Mouse (Mus musculus): Measurements from ENCODE around the gene Wdtc1. TPM values are rescaled to one million over a fixed set of nuclear protein-coding genes. Genes with fewer than 3 reads are reported as not detected.

The Wdtc1 gene
- polyA plus RNA-seq, 1 experiment from 2014 or later: 14.0 TPM

DNA sequence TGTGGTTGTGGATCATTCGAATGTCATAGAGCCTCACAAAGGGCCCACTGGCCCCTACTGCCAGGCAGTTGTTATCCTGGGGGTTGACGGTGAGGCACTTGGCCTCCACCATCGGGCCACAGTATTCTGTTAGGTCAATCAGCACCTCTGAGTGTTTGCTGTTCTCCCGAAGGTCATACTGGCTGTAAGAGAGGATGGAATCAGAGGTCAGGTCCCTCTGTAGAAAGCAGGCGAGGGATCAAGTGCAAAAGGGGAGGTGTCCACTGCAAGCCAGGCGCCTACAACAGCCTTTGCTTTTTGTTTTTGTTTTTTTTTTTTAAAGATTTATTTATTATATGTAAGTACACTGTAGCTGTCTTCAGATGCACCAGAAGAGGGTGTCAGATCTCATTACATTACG is 47.5 kb downstream of the Wdtc1 start:
- H3K27me3 ChIP-seq: no peaks in the 10 kb centered on the region
- no peaks in the 10 kb centered on the region for H3K9me3 ChIP-seq (replicated peaks)
- peaks cover 41% of the 10 kb centered on the region for H3K36me3 ChIP-seq (ENCODE audit: poor library complexity, severe bottlenecking)
- H3K27ac ChIP-seq: no peak overlapping the region
- no peak overlapping the region for H3K4me3 ChIP-seq
- no peak for ATAC-seq
- no peaks in the 10 kb centered on the region for H3K4me1 ChIP-seq
- 91% methylated on average over 7 of the region's 7 CpGs for WGBS
- H3K4me2 ChIP-seq: no peak overlapping the region
- no peak overlapping the region for H3K9ac ChIP-seq

DNA sequence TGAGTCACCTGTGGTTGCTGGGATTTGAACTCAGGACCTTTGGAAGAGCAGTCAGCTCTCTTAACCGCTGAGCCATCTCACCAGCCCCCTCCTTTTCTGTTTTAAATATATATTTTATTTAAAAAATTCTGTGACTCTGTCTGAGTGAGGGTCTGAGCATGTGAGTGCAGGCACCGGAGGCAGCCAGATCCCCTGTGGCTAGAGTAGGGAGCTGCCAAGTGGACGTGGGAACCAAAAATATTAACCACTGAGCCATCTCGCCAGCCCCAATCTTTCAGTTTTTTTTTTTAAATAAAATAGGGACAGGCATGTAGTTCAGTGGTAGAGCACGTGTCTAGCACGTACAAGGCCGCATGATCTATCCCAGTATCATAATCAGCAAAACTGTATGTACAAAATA is 48.5 kb downstream of the Wdtc1 start:
- Histone ChIP-seq H3K9me3 (replicated peaks) (no peaks in the 10 kb centered on the region), H3K27ac (no peak overlapping the region), H3K4me2 (no peak overlapping the region), H3K4me3 (no peak overlapping the region), H3K9ac (no peak overlapping the region), H3K4me1 (peaks cover 8% of the 10 kb centered on the region; the same call in 1 of the 2 replicates), H3K27me3 (no peaks in the 10 kb centered on the region), H3K36me3 (ENCODE audit: poor library complexity, severe bottlenecking) (peaks cover 50% of the 10 kb centered on the region)
- ATAC-seq: no peak
- WGBS: 93% methylated on average over 7 of the region's 7 CpGs

DNA sequence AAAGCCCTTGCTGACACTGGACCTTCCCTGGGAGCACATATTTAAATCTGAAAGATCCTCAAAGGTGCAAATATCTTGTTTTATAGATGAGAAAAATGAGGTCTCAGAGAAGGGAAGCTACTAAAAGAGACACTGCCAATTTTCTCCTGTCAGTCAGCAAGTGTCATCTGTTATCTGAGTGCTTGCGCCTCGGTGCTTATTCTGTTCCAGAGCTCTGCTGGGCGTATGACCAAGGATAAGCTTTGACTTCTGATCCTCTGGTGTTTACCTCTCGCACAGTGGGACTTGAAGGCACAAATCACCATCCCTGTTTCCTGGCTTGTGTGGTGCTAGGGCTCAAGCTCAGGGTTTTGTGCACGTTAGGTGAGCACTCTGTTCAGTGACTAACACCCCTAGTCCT is 50.6 kb downstream of the Wdtc1 start:
- Histone ChIP-seq H3K36me3 (ENCODE audit: poor library complexity, severe bottlenecking) (peaks cover 52% of the 10 kb centered on the region), H3K27ac (peak overlapping the region; percentile 19; the same call in 1 of the 2 replicates), H3K4me3 (no peak overlapping the region), H3K9me3 (replicated peaks) (no peaks in the 10 kb centered on the region), H3K4me1 (peaks cover 29% of the 10 kb centered on the region), H3K27me3 (no peaks in the 10 kb centered on the region), H3K4me2 (no peak overlapping the region), H3K9ac (no peak overlapping the region)
- no peak for ATAC-seq
- 82% methylated on average over 5 of the region's 5 CpGs for WGBS

DNA sequence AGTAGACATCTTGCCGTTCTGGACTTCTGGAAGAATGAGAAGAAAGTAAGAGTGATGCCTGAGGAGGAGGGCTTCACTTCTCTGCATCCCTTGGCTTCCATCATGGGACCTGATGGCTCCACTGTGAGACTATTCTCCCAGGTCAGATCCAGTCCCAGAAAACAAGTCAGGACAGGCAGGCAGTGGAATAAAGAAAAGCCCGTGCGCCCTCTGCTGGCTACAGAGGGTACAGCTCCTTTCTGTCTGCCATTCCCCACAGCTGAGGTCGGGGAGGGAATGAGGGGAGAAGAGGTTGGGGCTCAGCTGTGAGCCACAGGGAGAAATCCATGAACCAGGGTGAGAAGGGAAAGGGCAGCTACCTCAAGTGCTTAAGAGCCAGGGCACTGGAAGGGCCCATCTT is 51.5 kb downstream of the Wdtc1 start:
- Histone ChIP-seq H3K9me3 (replicated peaks) (no peaks in the 10 kb centered on the region), H3K9ac (no peak overlapping the region), H3K36me3 (ENCODE audit: poor library complexity, severe bottlenecking) (peaks cover 58% of the 10 kb centered on the region), H3K27ac (no peak overlapping the region), H3K4me1 (peaks cover 33% of the 10 kb centered on the region), H3K4me3 (no peak overlapping the region), H3K4me2 (no peak overlapping the region), H3K27me3 (no peaks in the 10 kb centered on the region)
- WGBS: 24% methylated on average over 4 of the region's 4 CpGs
- ATAC-seq: no peak; the same call in 1 of the 2 replicates

DNA sequence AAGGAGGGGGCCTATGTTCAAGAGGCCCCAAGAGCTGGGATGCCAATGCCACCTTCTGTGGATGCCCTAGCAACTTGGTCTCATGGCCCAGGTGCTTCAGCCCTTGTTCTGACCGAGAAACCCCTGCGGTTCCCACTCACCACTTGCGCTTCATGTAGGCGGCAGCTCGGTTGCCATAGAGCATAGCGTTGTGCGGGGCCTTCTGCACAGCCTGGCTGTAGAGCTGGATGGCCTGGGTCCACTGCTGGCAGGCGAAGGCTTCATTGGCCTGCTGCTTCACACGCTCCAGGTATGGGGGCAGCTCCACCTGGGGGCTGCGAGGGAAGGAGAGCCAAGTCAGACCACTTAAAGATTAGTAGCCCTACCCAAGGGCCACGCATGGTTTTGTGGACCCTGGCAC is 52.9 kb downstream of the Wdtc1 start:
- no peaks in the 10 kb centered on the region for H3K27me3 ChIP-seq
- peaks cover 72% of the 10 kb centered on the region for H3K36me3 ChIP-seq (ENCODE audit: poor library complexity, severe bottlenecking)
- no peak for ATAC-seq
- no peak overlapping the region for H3K4me2 ChIP-seq
- no peak overlapping the region for H3K9ac ChIP-seq
- no peak overlapping the region for H3K4me3 ChIP-seq
- 92% methylated on average over 11 of the region's 11 CpGs for WGBS
- no peaks in the 10 kb centered on the region for H3K9me3 ChIP-seq (replicated peaks)
- H3K27ac ChIP-seq: peak overlapping the region; percentile 87
- H3K4me1 ChIP-seq: peaks cover 33% of the 10 kb centered on the region

DNA sequence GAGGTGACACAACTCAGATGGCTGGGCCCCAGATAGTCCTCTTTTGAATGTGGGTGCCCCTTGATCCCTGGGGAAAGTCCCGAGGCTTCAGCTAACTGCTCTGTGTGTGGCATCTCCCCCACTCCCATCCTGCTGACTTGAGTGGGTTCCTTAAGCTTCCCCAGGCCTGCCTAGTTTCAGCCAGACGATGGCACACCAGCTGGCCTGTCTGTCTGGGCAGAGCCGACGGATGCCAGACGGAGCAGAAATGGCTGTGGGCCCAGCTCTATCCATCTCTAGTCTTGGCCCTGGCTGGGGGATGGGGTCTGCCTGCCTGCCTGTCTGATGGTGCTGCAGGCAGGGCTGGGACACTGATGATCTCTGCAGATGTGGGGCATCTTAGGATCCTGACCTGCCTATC is 53.6 kb downstream of the Wdtc1 start:
- Histone ChIP-seq H3K27ac (peak overlapping the region; percentile 87), H3K36me3 (ENCODE audit: poor library complexity, severe bottlenecking) (peaks cover 74% of the 10 kb centered on the region), H3K9me3 (replicated peaks) (no peaks in the 10 kb centered on the region), H3K4me3 (no peak overlapping the region), H3K4me2 (no peak overlapping the region), H3K4me1 (peaks cover 33% of the 10 kb centered on the region), H3K9ac (no peak overlapping the region), H3K27me3 (no peaks in the 10 kb centered on the region)
- peak; percentile 55; the same call in 1 of the 2 replicates for ATAC-seq
- WGBS: 64% methylated on average over 5 of the region's 5 CpGs

DNA sequence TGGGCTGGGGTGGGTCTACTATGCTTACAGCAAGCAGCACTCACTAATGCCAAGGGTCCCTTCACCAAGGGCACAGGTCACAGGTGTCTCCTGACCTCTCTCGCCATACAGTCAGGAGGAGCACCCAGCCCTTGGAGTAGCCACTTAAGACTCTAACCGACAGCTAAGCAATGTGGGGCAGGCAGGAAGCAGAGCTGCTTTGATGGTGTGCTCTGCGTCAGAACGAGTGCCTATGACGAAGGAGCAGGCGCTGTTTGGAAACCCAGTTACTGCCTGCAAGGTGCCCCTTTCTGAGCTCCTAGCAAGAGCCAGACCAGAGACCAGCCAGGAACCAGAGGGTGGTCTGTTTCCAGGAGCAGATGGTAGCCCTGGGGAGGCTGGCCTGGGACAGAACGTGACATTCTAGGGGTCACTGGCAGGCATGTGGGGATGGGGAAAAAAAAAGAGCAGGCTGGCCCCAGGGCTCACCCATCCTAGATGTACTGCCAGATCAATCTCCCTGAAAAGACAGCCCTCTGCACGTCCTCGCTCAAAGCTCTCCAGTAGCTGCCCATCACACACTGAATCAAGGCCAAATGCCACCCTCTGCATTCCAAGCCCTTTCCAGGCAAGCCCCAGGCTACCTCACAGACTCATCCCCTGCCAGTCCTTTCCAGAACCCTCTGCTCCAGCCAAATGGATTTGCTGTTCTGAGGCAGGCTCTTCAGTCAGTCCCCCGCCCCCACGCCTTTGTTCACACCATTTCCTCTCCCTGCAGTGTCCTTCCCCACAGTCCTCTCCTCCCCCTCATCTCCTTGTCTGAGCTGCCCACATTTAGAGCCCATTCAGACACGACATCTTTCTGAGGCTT is 54.5 kb downstream of the Wdtc1 start:
- ATAC-seq: peak; percentile 5; the same call in 1 of the 2 replicates
- Histone ChIP-seq H3K9ac (peak overlapping the region; percentile 40; the same call in 1 of the 2 replicates), H3K4me3 (no peak overlapping the region), H3K9me3 (replicated peaks) (no peaks in the 10 kb centered on the region), H3K4me2 (no peak overlapping the region), H3K36me3 (ENCODE audit: poor library complexity, severe bottlenecking) (peaks cover 81% of the 10 kb centered on the region), H3K27ac (peak overlapping the region; percentile 87), H3K4me1 (peaks cover 39% of the 10 kb centered on the region), H3K27me3 (no peaks in the 10 kb centered on the region)
- 39% methylated on average over 12 of the region's 12 CpGs for WGBS

DNA sequence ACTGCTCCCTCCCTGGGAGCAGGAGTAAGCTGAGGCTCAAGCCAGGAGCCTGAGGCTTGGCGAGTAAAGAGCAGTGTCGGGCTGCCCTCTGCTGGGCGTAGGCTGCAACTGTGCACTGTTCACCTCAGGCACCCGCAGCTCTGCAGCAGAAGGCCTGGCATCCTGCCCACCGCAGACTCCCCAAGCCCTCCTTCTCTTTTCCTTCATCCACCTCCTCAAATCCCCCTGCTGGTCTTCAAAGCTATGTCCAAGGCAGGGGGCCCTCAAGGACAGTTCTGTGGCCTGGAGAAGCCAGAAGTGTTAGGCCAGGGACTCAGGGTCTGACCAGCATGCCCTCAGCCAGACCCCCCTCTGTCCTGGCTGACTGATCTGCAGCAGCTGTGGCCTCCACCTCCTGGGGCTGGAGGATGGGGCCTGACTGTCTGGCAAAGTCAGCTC is 55.5 kb downstream of the Wdtc1 start:
- Histone ChIP-seq H3K9me3 (replicated peaks) (no peaks in the 10 kb centered on the region), H3K27me3 (no peaks in the 10 kb centered on the region), H3K4me3 (no peak overlapping the region), H3K27ac (peak overlapping the region; percentile 87), H3K9ac (peak overlapping the region; percentile 48), H3K4me2 (no peak overlapping the region), H3K4me1 (peaks cover 48% of the 10 kb centered on the region), H3K36me3 (ENCODE audit: poor library complexity, severe bottlenecking) (peaks cover 80% of the 10 kb centered on the region)
- WGBS: 2% methylated on average over 5 of the region's 5 CpGs
- peak; percentile 84 for ATAC-seq

DNA sequence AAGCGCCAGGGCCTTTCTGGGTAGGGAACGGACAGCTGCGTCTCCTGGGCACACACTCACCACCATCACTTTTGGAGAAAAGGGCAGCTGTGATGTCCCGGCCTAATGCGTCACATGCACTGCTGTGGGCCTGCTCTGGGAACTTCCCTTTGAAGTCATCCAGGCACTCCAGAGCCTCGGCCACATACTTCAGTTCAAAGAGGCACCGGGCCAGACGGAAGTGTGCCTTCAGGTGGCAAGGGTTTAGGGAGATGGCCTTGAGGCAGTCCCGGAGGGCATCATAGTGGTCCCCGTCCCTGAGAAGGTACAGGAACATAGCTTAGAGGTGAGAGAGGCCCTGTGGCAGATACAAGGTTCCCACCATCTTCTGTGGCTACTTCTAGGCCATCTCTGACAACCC is 55.9 kb downstream of the Wdtc1 start:
- no peaks in the 10 kb centered on the region for H3K27me3 ChIP-seq
- no peak overlapping the region for H3K27ac ChIP-seq
- peaks cover 76% of the 10 kb centered on the region for H3K36me3 ChIP-seq (ENCODE audit: poor library complexity, severe bottlenecking)
- H3K4me3 ChIP-seq: no peak overlapping the region
- 75% methylated on average over 10 of the region's 10 CpGs for WGBS
- peaks cover 52% of the 10 kb centered on the region for H3K4me1 ChIP-seq
- 0 out of 2 replicates have a peak, but pooled peaks have one; percentile 3 for ATAC-seq
- 0 out of 2 replicates have a peak overlapping the region, but pooled peaks have one; percentile 22 for H3K9ac ChIP-seq
- H3K4me2 ChIP-seq: no peak overlapping the region
- H3K9me3 ChIP-seq (replicated peaks): no peaks in the 10 kb centered on the region

DNA sequence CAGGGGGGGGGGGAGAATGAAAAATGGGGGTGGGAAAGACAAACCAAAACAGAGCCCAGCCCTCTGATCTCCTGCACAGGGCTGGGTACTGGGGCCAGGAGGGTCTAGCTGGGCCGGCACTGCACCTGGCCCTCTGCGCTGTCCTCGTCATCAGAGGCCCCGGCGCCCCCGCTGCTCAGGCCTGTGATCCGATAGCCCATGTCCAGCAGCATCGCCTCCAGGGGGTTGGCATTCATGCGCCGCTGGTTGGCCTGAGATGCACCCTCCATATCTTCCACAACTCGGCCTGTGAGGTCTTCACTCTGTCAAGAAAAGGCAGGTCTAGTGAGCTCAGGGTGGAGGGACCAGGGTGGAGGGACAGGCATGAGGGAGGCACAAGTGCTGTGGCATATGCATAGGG is 59.2 kb downstream of the Wdtc1 start:
- no peaks in the 10 kb centered on the region for H3K27me3 ChIP-seq
- no peak overlapping the region for H3K9ac ChIP-seq
- peaks cover 48% of the 10 kb centered on the region for H3K36me3 ChIP-seq (ENCODE audit: poor library complexity, severe bottlenecking)
- H3K4me3 ChIP-seq: no peak overlapping the region
- no peak for ATAC-seq
- no peak overlapping the region for H3K27ac ChIP-seq
- WGBS: 34% methylated on average over 11 of the region's 11 CpGs
- H3K4me2 ChIP-seq: no peak overlapping the region
- no peaks in the 10 kb centered on the region for H3K9me3 ChIP-seq (replicated peaks)
- H3K4me1 ChIP-seq: peaks cover 40% of the 10 kb centered on the region

DNA sequence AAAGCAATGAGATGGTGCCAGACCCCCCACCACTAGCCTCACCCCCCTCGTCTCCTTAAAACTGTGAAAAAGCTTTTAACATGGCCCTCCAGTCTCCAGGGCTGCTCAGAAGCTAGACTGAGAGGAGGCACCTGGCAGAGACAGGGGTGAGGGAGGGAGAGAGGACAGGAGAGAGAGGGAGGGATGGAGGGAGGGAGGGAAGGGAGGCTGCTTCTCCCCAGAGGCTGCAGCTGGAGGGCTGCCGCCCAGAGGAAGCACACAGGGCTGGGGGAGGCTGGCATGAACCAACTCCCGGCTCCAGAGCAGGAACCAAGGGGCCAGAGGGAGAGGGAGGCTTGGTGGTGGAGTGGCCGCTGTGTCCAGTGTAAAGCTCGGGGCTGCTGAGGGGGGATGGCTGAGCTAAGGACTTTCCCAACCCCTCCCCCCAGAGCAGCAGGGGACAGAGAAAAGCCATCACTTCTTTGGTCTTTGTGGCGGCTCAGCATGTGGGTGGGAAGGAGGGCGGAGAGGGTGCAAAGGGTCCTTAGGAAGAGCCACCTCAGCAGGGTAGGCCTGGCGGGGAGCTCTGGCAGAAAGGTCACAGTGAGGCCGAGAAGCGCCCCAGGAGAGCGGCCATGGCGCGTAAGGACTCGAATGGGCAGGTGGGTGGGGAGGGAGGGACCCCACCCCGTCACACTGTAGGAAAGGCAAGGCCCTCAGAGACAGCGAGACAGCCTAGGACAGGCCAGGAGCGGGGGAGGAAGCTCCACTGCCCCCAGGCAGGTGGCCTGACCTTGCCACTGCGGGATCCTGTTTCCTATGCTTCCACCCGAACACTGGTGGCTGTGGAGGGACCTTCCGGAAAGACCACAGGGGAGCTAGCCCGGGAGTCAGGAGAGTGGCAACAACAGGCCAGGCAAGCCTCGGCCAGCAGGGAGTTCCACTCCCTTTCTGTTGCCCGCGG is 60.1 kb downstream of the Wdtc1 start:
- no peaks in the 10 kb centered on the region for H3K9me3 ChIP-seq (replicated peaks)
- ATAC-seq: peak; percentile 41; the same call in 1 of the 2 replicates
- H3K9ac ChIP-seq: peak overlapping the region; percentile 31; the same call in 1 of the 2 replicates
- H3K36me3 ChIP-seq (ENCODE audit: poor library complexity, severe bottlenecking): peaks cover 46% of the 10 kb centered on the region
- H3K4me2 ChIP-seq: peak overlapping the region; percentile 17
- H3K27me3 ChIP-seq: no peaks in the 10 kb centered on the region
- no peak overlapping the region for H3K4me3 ChIP-seq
- H3K4me1 ChIP-seq: peaks cover 31% of the 10 kb centered on the region
- H3K27ac ChIP-seq: peak overlapping the region; percentile 60
- WGBS: 14% methylated on average over 24 of the region's 24 CpGs

DNA sequence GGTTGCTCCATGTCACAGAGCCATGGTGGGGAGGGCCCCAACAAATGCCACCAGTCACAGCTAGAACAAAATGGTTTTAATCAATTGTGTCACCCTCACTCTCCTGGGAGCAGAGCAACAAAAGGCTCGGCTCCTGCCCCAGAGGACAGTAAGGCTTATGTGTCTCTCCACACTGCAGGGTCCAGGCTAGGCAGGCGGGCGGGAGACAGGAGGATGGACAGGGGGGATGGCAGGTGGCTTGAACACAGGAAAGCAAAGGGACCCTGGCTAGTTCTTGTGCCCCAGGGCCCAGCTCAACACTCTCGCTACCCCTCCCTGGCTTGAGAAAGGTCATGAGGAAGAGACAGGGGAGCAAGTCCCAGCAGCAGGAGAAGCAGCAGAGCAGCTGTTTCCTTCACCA is 60.9 kb downstream of the Wdtc1 start:
- peak overlapping the region; percentile 31; the same call in 1 of the 2 replicates for H3K9ac ChIP-seq
- peaks cover 45% of the 10 kb centered on the region for H3K36me3 ChIP-seq (ENCODE audit: poor library complexity, severe bottlenecking)
- H3K4me1 ChIP-seq: peaks cover 24% of the 10 kb centered on the region
- H3K4me2 ChIP-seq: no peak overlapping the region
- WGBS: 46% methylated on average over 4 of the region's 4 CpGs
- peak overlapping the region; percentile 60 for H3K27ac ChIP-seq
- H3K4me3 ChIP-seq: no peak overlapping the region
- no peaks in the 10 kb centered on the region for H3K27me3 ChIP-seq
- no peak for ATAC-seq
- H3K9me3 ChIP-seq (replicated peaks): no peaks in the 10 kb centered on the region
